Mouse (Mus musculus): ENCODE data around the gene Clmn. TPM values are rescaled to one million over a fixed set of nuclear protein-coding genes. Genes with fewer than 3 reads are reported as not detected.
"Not testable (repeated sequence)": the region's sequence is repeated elsewhere in the genome, so short reads cannot be mapped to it uniquely, and the experiment has no call there.

The Clmn gene
- total RNA-seq, 2 experiments from 2014 or later: 1.4 to 1.7 TPM

DNA sequence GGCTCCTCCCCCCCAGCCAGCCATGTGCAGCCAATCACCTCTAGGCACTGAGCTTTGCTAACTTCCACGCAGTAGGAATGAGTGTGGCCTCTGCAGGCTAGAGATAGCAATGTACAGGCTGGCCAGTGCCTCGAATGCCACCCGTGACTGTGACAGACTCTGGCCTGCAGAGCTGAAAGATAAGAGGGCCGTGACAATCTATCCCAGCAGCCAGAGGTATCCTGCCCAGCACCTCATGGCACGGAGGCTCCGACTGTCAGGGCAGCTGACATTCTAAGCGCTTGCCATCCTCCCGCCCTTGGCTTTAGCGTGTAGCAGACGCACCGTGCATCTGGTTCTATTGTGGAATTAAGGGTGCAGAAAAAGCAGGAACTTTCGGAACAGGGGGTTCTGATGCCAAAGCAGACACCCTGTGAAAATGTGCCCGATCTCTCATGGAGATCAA, 26.9 kb downstream of the Clmn start:
- DNase-seq: no peak

DNA sequence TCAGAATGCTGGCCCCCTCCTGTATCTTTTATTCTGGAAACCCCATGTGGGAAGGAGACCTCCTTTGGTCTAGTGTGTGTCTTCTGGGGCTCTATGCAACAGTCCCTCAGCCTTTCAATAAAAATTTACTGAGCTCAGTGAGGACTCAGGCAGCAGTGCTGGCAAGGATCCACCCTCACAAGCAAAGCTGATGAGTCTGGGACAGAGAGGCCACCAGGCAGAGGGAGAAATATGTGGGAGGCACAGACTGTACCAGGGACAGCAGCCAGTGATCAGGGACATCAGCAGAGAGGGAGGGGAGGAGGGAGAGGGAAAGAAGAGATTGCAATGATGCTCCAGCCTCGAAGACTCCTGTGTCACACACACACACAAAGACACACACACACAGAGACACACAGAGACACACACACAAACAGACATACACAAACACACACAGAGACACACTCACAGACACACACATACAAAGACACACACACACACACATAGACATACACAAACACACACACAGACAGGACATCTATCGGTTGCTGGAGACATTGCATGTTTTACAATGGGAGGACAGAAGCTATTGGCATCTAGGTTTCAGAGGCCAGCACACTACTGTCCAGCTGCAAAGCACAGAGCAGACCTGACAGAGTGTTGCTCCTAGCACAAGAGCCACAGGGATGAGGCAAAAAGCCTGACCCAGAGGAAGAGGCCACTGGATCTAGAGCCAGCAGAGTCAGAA, 27.6 kb downstream of the Clmn start:
- no peak for DNase-seq

GRCm38 (mm10) chr12:104836230-104836629, 28.6 kb downstream of the Clmn start:
- DNase-seq: no peak

DNA sequence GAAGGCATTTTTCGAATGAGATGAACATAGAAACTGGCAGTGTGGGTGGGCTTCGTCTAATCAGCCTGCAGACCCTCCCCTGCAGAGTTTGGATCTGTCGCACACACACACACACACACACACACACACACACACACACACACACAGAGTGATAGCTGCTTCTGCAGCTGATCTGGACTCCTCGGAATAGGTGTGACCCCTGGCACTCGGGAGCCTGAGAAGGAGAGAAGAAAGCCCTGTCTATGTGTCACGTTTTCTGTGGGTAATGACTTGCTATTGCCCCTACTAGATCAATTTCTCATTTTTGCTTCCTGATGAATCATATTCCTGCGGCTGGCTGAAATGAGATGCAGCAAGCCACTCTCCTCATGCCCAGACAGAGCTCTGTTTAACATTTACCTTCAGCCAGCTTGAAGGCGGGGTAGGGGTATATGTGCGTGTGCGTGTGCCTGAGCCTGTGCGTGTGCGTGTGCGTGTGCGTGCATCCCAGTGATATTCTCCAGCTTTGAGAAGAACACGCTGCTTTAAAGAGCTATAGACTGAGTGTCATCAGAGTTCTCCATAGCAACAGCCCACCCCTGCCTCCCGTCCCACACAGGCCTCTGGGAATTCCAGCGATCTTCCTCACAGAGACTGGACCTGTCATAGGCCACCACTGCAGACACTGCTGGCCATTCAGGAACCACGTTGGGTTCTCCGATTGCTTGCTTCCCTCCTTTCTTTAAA, 29.3 kb downstream of the Clmn start:
- no peak for DNase-seq

GRCm38 (mm10) chr12:104834772-104835171, 30.1 kb downstream of the Clmn start:
- DNase-seq: no peak

- no peak for DNase-seq
Measured at GRCm38 (mm10) chr12:104830666-104831435, 34.0 kb downstream of the Clmn start.

- DNase-seq: no peak
Measured at GRCm38 (mm10) chr12:104830283-104830639, 34.6 kb downstream of the Clmn start.

- peak; percentile 46 for DNase-seq
Measured at GRCm38 (mm10) chr12:104829596-104830282, 35.1 kb downstream of the Clmn start.

DNA sequence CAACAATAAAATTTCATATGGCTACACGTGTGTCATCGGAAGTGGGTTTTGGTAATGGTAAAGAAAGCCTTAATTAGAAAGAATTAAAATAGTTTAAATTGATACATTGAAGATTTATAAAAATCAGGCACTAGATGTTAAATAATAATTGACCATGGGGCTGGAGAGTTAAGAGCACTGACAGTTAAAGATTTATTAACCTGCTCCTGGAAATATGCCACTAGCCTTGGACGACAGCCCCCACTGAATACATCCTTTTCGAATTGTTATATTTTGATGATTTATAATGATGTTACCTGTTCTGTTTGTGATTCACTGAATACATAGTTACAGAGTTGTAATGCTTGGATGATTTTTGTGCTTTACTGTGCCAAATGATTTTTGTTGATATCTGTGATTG, 35.9 kb downstream of the Clmn start:
- DNase-seq: not testable (repeated sequence)

DNA sequence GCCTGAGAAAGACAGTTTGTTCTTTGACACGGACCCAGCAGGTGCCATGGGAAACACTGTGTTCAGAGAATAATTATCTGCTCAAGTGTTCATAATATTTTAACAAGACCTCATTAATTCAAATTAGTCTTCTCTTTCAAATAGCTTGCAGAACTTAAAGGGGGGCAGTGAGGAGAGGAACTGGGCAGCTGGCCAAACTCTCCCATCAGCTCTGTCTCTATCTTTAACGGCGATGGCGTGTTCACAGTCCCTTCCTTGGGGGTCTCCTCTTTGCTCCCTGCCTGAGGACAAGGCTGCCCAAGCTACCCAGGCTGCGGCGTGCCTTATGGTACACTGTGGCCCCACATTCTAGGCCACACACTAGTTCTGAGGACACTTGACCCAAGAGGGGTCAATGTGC, 37.2 kb downstream of the Clmn start:
- DNase-seq: no peak

GRCm38 (mm10) chr12:104824907-104825267, 40.0 kb downstream of the Clmn start:
- no peak for DNase-seq

- peak; percentile 94 for DNase-seq
Measured at GRCm38 (mm10) chr12:104824244-104824906, 40.5 kb downstream of the Clmn start.

DNA sequence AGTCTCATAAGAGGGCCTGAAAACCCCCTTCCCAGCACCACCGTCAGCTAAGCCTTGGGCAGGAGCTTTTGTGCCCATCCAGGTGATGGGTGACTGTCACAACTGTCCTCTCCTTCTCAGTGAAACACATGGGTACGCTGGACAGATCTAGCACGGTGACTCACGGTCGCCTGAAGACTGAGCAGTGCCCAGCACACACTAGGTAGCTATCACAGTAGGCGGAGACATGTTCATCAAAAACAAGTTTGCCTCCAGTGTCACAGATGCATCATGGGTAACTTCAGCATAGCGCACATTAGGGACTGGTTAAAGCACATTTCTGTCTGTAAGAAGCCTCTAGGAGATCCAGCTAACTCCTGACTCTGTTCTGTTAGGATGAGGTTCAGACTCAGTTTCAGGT, 41.2 kb downstream of the Clmn start:
- no peak for DNase-seq

- DNase-seq: no peak
Measured at GRCm38 (mm10) chr12:104822838-104823599, 41.9 kb downstream of the Clmn start.

GRCm38 (mm10) chr12:104822151-104822550, 42.7 kb downstream of the Clmn start:
- no peak for DNase-seq

DNA sequence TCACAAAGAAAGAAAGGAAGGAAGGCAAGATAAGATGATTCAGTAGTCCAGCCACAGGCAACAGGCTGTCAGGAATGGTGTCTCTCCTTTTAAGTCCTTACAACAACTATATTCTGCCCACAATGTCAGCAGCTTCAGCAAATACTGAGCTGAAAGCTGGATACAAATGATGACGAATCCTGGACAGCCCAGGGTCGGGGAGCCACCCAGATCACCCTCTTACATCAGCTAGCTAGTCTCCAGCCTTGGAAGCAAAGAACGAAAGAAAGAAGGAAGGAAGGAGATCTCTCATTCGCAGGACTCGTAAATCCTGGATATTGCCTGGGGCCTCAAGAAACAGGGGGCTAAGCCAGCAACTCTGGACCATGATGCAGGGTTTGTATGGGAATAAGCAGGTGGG, 44.8 kb downstream of the Clmn start:
- no peak for DNase-seq

DNA sequence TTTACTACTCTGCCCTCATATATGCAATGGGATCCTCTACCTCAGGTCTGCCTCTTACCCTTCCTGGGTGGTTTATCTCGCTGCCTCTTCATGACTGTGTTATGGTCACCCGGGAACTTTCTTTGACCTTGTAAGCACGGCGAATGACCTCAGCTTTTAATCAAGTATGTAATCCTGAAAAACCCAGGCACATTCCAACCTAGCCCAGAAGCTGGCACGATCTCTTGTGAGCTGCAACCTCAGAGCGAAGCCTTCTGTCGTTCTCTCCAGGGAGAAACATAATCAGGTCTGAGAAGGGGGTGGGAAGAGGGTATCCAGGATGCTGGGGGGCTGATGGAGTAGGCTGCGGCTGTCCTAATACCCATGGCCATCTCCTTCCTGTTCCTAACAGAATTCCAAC, 45.8 kb downstream of the Clmn start:
- no peak for DNase-seq

GRCm38 (mm10) chr12:104818057-104818456, 46.8 kb downstream of the Clmn start:
- no peak for DNase-seq

DNA sequence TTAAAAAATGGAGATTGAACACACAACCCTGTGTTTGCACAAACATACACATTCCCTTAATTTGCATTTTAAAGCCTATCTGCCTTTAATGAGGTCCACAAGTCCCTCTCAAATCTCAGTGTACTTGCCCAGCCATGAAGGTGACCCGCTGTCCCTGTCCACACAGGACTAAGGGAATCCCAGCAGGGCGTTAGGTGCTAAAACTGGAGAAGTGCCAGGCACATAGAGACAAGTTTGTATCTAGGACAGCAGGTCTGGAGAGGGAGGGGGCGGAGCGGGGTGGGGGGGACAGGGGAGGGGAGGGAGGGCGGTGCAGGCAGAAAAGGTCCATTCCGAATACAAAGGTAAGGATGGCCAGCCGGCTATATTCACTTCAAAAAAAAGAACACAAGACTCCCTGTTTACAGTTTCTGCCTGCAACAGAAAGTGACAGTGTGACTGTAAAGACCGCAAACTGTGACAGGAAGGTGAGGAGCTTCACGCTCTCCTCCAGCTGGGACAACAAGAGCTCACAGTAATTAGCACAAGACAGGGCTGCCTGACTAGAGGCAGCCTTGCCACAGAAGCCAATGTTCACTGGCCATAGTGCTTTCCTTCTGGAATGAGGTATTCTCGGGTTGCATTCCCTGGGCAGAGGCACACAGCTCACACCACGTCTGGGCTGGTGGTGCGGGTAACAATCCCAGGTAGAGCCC, 47.6 kb downstream of the Clmn start:
- peak; percentile 61 for DNase-seq

DNA sequence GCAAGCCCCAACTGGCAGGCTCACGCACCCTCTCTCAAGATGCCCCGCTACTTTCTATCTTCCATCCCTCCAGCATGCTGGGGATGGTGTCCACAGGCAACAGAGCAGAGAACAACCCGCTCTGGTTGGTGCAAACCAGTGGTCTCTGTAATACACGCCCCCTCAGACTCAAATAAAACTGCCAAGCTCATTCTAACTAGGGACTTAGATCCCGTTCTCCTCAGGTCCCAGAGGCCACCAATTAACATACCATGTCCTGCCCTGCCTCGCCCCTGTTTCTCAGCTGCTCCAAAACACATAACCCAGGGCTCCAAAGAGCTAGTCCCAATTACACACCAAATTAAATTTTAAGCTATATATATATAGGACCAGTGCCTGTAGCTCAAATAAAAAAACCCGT, 50.6 kb downstream of the Clmn start:
- no peak for DNase-seq

DNA sequence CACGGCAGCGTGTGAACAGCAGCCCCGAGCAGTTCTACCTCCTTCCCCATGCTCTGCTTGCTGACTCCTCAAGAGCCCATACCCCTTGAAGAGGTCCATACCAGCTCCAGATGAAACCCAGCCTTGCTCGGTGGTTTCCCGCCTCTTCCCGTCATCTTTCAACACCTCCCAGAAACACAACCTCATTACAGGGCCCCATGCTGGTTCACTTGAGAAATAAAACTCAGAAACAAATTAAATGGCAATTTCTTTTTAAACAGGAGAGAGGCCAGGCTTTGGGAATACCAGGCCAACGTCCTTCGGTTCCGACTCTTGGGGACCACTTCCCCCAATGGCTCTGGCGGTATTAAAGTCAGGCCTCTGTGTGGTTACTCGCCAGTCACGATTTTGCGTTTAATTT, 51.1 kb downstream of the Clmn start:
- DNase-seq: no peak
